Mouse (Mus musculus): ENCODE measurements around the gene Cnnm2. TPM values are rescaled to one million over a fixed set of nuclear protein-coding genes. Genes with fewer than 3 reads are reported as not detected.
A peak's percentile ranks its signal among the peaks of the same experiment; 100 is the strongest.

The Cnnm2 gene
- polyA plus RNA-seq, 1 experiment: 8.1 TPM

DNA sequence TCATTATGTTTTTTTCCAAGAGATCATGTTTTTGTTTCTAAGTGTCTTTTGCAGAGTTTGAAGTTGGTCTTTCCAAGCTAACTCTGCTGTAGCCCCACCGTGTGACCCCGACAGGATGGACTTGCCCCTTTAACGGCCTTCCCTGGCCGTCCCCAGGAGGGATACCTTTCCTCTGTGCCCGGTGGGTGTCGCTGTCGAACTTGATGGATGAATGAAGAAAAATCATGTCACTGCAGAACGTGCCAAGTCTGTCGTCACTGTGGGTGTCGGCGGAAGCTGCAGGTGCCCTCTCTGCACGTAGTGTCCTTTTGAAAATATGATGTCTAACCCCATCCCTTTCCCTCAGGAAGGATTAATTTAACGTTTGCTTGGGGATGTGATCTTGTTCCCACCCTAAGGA is 117.0 kb downstream of the Cnnm2 start:
- H3K4me2 ChIP-seq (ENCODE audit: low read depth): no peak overlapping the region
- no peak overlapping the region for H3ac ChIP-seq (ENCODE audit: control insufficient read depth, insufficient read length)
- H3K27me3 ChIP-seq (ENCODE audit: control insufficient read depth, insufficient read depth, insufficient read length): no peaks in the 10 kb centered on the region
- H3K36me3 ChIP-seq (ENCODE audit: control insufficient read depth, insufficient read depth): peaks cover 9% of the 10 kb centered on the region
- no peaks in the 10 kb centered on the region for H3K79me2 ChIP-seq (ENCODE audit: control insufficient read depth, insufficient read depth)
- H3K4me3 ChIP-seq: no peak overlapping the region
- TF ChIP-seq MYOD1 (IDR thresholded peaks at IDR 0.05; ENCODE audit: control insufficient read depth in 1 of 3, insufficient read length in 2 of 3, low read depth in 2 of 3): no peak
- peak; percentile 57 for TF ChIP-seq POLR2AphosphoS2 (IDR thresholded peaks at IDR 0.05; ENCODE audit: insufficient read length, low read depth)
- TF ChIP-seq CEBPB (IDR thresholded peaks at IDR 0.05; ENCODE audit: insufficient read depth, poor library complexity, severe bottlenecking): no peak
- no peak for TF ChIP-seq REST (IDR thresholded peaks at IDR 0.05; ENCODE audit: insufficient read depth, insufficient read length)

DNA sequence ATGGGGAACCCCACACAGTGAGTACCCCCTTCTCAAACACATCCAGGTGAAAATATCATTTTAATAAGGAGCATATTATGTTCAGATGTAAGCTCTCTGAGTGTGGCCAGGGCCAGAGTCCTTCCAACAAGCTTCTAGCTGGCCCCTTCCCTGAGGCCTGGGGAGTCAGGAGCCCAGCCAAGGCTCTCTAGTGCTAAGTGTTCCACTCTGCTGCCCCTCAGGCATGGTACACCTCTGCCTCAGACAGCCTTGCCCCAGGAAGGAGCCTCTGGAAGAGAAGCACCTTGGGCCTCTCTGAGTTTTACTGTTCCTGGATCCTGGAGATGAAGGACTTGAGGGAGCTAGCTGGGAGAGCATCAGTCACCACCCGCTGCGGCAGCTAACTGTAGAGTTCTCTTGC is 118.5 kb downstream of the Cnnm2 start:
- Histone ChIP-seq H3K79me2 (ENCODE audit: control insufficient read depth, insufficient read depth) (no peaks in the 10 kb centered on the region), H3ac (ENCODE audit: control insufficient read depth, insufficient read length) (no peak overlapping the region), H3K27me3 (ENCODE audit: control insufficient read depth, insufficient read depth, insufficient read length) (no peaks in the 10 kb centered on the region), H3K36me3 (ENCODE audit: control insufficient read depth, insufficient read depth) (peaks cover 9% of the 10 kb centered on the region), H3K4me2 (ENCODE audit: low read depth) (no peak overlapping the region), H3K4me3 (no peak overlapping the region)
- TF ChIP-seq USF1 (IDR thresholded peaks at IDR 0.05; ENCODE audit: low read depth) (no peak), TCF12 (IDR thresholded peaks at IDR 0.05; ENCODE audit: insufficient read depth, poor library complexity, severe bottlenecking) (no peak), E2F4 (IDR thresholded peaks at IDR 0.05; ENCODE audit: insufficient read depth) (no peak), SRF (IDR thresholded peaks at IDR 0.05; ENCODE audit: control insufficient read depth, insufficient read length, low read depth) (no peak), POLR2AphosphoS2 (IDR thresholded peaks at IDR 0.05; ENCODE audit: insufficient read length, low read depth) (no peak), REST (IDR thresholded peaks at IDR 0.05; ENCODE audit: insufficient read depth, insufficient read length) (no peak), MAX (IDR thresholded peaks at IDR 0.05; ENCODE audit: low read depth) (no peak), TCF3 (IDR thresholded peaks at IDR 0.05; ENCODE audit: insufficient read length, low read depth) (no peak), POLR2A (IDR thresholded peaks at IDR 0.05; ENCODE audit: insufficient read length, low read depth) (no peak), MYOG (IDR thresholded peaks at IDR 0.05; ENCODE audit: control insufficient read depth in 1 of 3, insufficient read depth in 1 of 3, insufficient read length in 2 of 3, low read depth in 2 of 3) (no peak), MYOD1 (IDR thresholded peaks at IDR 0.05; ENCODE audit: control insufficient read depth in 1 of 3, insufficient read length in 2 of 3, low read depth in 2 of 3) (no peak), CEBPB (IDR thresholded peaks at IDR 0.05; ENCODE audit: insufficient read depth, poor library complexity, severe bottlenecking) (no peak)

GRCm38 (mm10) chr19:46885365-46885764 is 124.0 kb downstream of the Cnnm2 start:
- Histone ChIP-seq H3K4me2 (ENCODE audit: low read depth) (no peak overlapping the region), H3K4me3 (no peak overlapping the region)

DNA sequence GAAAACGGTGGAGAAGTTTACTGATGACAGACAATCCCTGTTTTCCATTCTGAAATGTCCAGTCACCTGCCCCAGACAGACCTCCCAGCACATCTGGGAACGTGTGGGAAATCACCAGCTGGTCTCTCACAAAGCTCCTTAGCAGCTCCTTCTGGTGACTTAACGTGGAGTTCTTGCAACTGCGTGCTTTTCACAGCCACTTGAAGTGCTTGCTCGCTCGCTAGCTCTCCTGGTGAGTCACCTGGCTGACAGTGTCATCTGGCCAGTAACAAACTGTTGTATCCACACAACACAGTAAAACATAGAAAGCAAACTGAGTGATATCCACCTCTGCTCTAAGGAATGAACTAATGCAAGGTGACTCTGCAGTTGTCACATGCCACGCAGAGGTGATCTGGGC is 125.4 kb downstream of the Cnnm2 start:
- H3ac ChIP-seq (ENCODE audit: control insufficient read depth, insufficient read length): no peak overlapping the region
- H3K36me3 ChIP-seq (ENCODE audit: control insufficient read depth, insufficient read depth): peaks cover 54% of the 10 kb centered on the region
- no peak overlapping the region for H3K4me2 ChIP-seq (ENCODE audit: low read depth)
- no peak overlapping the region for H3K4me3 ChIP-seq
- no peaks in the 10 kb centered on the region for H3K27me3 ChIP-seq (ENCODE audit: control insufficient read depth, insufficient read depth, insufficient read length)
- TF ChIP-seq SRF (IDR thresholded peaks at IDR 0.05; ENCODE audit: control insufficient read depth, insufficient read length, low read depth) (no peak), REST (IDR thresholded peaks at IDR 0.05; ENCODE audit: insufficient read depth, insufficient read length) (no peak)
- H3K79me2 ChIP-seq (ENCODE audit: control insufficient read depth, insufficient read depth): no peaks in the 10 kb centered on the region

More at GRCm38 (mm10) chr19:46885365-46885764, 124.0 kb downstream of the Cnnm2 start:
- Histone ChIP-seq H3K27me3 (ENCODE audit: control insufficient read depth, insufficient read depth, insufficient read length) (no peaks in the 10 kb centered on the region), H3K36me3 (ENCODE audit: control insufficient read depth, insufficient read depth) (peaks cover 39% of the 10 kb centered on the region), H3ac (ENCODE audit: control insufficient read depth, insufficient read length) (no peak overlapping the region), H3K79me2 (ENCODE audit: control insufficient read depth, insufficient read depth) (no peaks in the 10 kb centered on the region)
- peak in 2 of 3 experiments; percentile 40 to 42 for TF ChIP-seq MYOD1 (IDR thresholded peaks at IDR 0.05; ENCODE audit: control insufficient read depth in 1 of 3, insufficient read length in 2 of 3, low read depth in 2 of 3)
- no peak for TF ChIP-seq REST (IDR thresholded peaks at IDR 0.05; ENCODE audit: insufficient read depth, insufficient read length)
- no peak for TF ChIP-seq SRF (IDR thresholded peaks at IDR 0.05; ENCODE audit: control insufficient read depth, insufficient read length, low read depth)

GRCm38 (mm10) chr19:46887811-46888527 is 126.6 kb downstream of the Cnnm2 start:
- no peak overlapping the region for H3K4me2 ChIP-seq (ENCODE audit: low read depth)
- no peak overlapping the region for H3ac ChIP-seq (ENCODE audit: control insufficient read depth, insufficient read length)
- TF ChIP-seq MYOG (IDR thresholded peaks at IDR 0.05; ENCODE audit: control insufficient read depth in 1 of 3, insufficient read depth in 1 of 3, insufficient read length in 2 of 3, low read depth in 2 of 3): no peak
- TF ChIP-seq TCF12 (IDR thresholded peaks at IDR 0.05; ENCODE audit: insufficient read depth, poor library complexity, severe bottlenecking): no peak
- TF ChIP-seq E2F4 (IDR thresholded peaks at IDR 0.05; ENCODE audit: insufficient read depth): no peak
- no peak for TF ChIP-seq POLR2A (IDR thresholded peaks at IDR 0.05; ENCODE audit: insufficient read length, low read depth)
- no peak for TF ChIP-seq REST (IDR thresholded peaks at IDR 0.05; ENCODE audit: insufficient read depth, insufficient read length)
- TF ChIP-seq POLR2AphosphoS2 (IDR thresholded peaks at IDR 0.05; ENCODE audit: insufficient read length, low read depth): no peak
- TF ChIP-seq MYOD1 (IDR thresholded peaks at IDR 0.05; ENCODE audit: control insufficient read depth in 1 of 3, insufficient read length in 2 of 3, low read depth in 2 of 3): no peak
- no peak for TF ChIP-seq USF1 (IDR thresholded peaks at IDR 0.05; ENCODE audit: low read depth)
- TF ChIP-seq CEBPB (IDR thresholded peaks at IDR 0.05; ENCODE audit: insufficient read depth, poor library complexity, severe bottlenecking): no peak
- no peak for TF ChIP-seq TCF3 (IDR thresholded peaks at IDR 0.05; ENCODE audit: insufficient read length, low read depth)
- no peaks in the 10 kb centered on the region for H3K27me3 ChIP-seq (ENCODE audit: control insufficient read depth, insufficient read depth, insufficient read length)
- peaks cover 56% of the 10 kb centered on the region for H3K36me3 ChIP-seq (ENCODE audit: control insufficient read depth, insufficient read depth)
- H3K4me3 ChIP-seq: no peak overlapping the region
- H3K79me2 ChIP-seq (ENCODE audit: control insufficient read depth, insufficient read depth): no peaks in the 10 kb centered on the region
